Mouse (Mus musculus) liver, postnatal 0 days (tissue): ENCODE data around the gene Dglucy.

Experiments used
- CTCF ChIP-seq: sonication (generic); IDR thresholded peaks from 2 replicates; pipeline ENCODE4 v1.5.1; 2016; ENCODE audit warnings: antibody characterized with exemption, low read depth
- EP300 ChIP-seq: IDR thresholded peaks from 2 replicates; pipeline ENCODE4 v1.6.1; 2016; ENCODE audit warnings: antibody characterized with exemption, low read depth, mild to moderate bottlenecking

GRCm38 (mm10) chr12:100789981-100790550 is 11.2 kb downstream of the Dglucy start:
- TF ChIP-seq CTCF (no peak), EP300 (no peak)
